Mouse (Mus musculus) thymus, postnatal 10 days (tissue): ENCODE data around the gene Ppp6r3.
A peak's percentile ranks its signal among the peaks of the same experiment; 100 is the strongest.

ENCODE experiments used
- DNase-seq, 2 experiments: peaks; one replicate each; pipeline ENCODE4 v3.0.0; 2021; ENCODE audit warnings: low spot score in 2 of 2

Ppp6r3 gene

GRCm38 (mm10) chr19:3575632-3576384 lies at the start of gene Ppp6r3:
TSS of gene Ppp6r3 (minus strand) at chr19:3575749.
- DNase-seq: peak; percentile 98 to 99

GRCm38 (mm10) chr19:3625111-3625510 lies 49.6 kb upstream of the Ppp6r3 start:
- DNase-seq: no peak

GRCm38 (mm10) chr19:3623824-3624223 lies 48.3 kb upstream of the Ppp6r3 start:
- peak; percentile 20 to 49 for DNase-seq

- no peak for DNase-seq
These were observed 47.7 kb upstream of the Ppp6r3 start for GRCm38 (mm10) chr19:3623294-3623693.

- DNase-seq: no peak
These were observed 45.3 kb upstream of the Ppp6r3 start for GRCm38 (mm10) chr19:3620871-3621270.

- DNase-seq: peak in 1 of 2 experiments; percentile 12
These were observed 43.8 kb upstream of the Ppp6r3 start for GRCm38 (mm10) chr19:3619359-3619758.

- no peak for DNase-seq
These were observed 38.4 kb upstream of the Ppp6r3 start for GRCm38 (mm10) chr19:3613991-3614390.

GRCm38 (mm10) chr19:3612534-3613273 lies 37.2 kb upstream of the Ppp6r3 start:
- no peak for DNase-seq

GRCm38 (mm10) chr19:3611730-3612129 lies 36.2 kb upstream of the Ppp6r3 start:
- DNase-seq: no peak

- no peak for DNase-seq
These were observed 35.3 kb upstream of the Ppp6r3 start for GRCm38 (mm10) chr19:3610886-3611285.

- DNase-seq: no peak
These were observed 34.3 kb upstream of the Ppp6r3 start for GRCm38 (mm10) chr19:3609826-3610225.

GRCm38 (mm10) chr19:3594316-3594715 lies 18.8 kb upstream of the Ppp6r3 start:
- no peak for DNase-seq

GRCm38 (mm10) chr19:3593379-3594055 lies 18.0 kb upstream of the Ppp6r3 start:
- no peak for DNase-seq

- DNase-seq: no peak
These were observed 14.4 kb upstream of the Ppp6r3 start for GRCm38 (mm10) chr19:3589968-3590367.

GRCm38 (mm10) chr19:3589547-3589946 lies 14.0 kb upstream of the Ppp6r3 start:
- no peak for DNase-seq

GRCm38 (mm10) chr19:3587729-3588128 lies 12.2 kb upstream of the Ppp6r3 start:
- DNase-seq: peak; percentile 25 to 45

- DNase-seq: peak; percentile 13 to 57
These were observed 11.0 kb upstream of the Ppp6r3 start for GRCm38 (mm10) chr19:3586540-3586939.

- no peak for DNase-seq
These were observed 10.5 kb upstream of the Ppp6r3 start for GRCm38 (mm10) chr19:3586026-3586425.

- DNase-seq: peak; percentile 7 to 50
These were observed 5.8 kb upstream of the Ppp6r3 start for GRCm38 (mm10) chr19:3581326-3581725.

- DNase-seq: no peak
These were observed 2.4 kb upstream of the Ppp6r3 start for GRCm38 (mm10) chr19:3577911-3578290.

- no peak for DNase-seq
These were observed 1.8 kb upstream of the Ppp6r3 start for GRCm38 (mm10) chr19:3577265-3577910.
